Mouse (Mus musculus) cerebellum, adult 9-11 months (tissue): Measurements from ENCODE around the gene A930009A15Rik.

Experiments used
- DNase-seq: peaks from one replicate; pipeline ENCODE4 v3.0.0; 2022

The A930009A15Rik gene

DNA sequence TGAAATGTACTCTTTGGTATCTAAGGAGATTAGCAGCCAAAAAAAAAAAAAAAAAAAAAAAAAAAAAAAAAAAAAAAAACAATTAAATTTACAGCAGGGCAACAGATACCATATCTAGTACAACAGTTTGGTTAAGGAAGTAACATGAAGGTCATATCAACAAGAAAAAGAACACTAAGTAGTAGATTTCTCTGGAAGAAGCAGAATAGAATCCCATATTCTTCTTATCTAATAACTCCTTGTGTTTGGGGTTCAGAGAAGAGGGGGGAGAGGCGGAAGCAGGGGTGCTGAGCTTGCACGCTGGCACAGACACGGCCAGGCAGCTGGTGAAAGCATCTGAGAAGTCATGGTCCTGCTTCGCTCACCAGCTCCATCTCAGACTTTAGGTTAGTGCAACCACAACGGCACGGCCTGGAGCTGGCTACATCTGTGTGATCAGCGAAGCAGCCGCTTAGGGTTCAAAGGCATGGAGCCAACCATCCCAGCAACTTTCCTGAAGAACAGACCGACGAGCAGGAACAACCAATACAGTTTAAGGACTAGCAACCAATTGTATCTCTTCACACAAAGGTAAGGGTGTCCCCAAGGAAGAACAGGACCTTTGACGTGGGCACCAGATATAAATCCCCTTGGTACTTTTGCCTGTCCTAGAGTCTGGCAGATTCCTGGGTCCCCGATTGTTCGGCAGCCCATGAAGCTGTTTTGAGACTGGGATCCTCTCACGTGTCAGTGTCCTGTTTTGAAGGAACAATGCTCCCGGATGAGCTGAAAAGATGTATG lies at the start of gene A930009A15Rik:
TSS of gene A930009A15Rik (plus strand) at position 275 of the 780 bp plus-strand sequence.
- no peak for DNase-seq

DNA sequence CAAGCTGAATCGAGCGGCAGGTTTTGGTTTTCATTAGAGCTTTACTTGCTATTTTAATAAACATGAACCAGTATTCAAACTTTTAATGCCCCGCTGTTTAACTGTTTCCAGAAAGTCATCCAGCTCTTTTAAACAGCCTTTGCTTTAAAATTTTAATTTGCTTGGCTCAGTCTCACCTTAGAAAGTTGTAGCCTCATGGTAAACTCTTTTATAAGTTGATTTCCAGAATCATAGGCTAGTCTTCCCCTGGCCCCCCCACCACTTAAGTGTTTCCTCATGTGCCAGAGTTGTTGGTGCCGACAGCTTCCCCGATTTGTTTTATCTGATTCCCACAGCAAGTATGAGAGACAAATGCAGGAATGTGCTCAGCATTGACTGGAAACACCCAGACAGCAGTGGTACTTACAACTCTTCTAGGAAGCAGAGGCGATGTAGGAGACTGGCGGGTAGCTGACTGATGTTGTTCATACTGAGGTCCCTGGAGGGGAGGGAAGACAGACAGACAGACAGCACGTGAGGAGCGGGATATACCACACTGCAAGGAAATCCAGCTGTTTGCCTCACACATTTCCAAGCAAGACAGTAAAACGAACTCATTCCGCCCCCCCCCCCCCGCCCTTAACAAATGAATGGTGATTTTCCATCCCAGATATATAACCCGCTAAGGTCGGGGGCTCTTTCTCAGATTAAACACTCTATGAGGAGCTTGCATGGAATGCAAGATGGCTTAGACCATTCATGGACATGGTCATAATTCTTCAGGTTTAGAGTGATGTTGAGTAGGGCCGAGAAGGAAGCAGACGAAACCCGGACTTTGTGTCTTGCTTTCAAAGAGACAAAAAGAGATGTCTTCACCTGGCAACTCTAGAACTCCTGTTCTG lies 49.3 kb upstream of the A930009A15Rik start:
- no peak for DNase-seq

DNA sequence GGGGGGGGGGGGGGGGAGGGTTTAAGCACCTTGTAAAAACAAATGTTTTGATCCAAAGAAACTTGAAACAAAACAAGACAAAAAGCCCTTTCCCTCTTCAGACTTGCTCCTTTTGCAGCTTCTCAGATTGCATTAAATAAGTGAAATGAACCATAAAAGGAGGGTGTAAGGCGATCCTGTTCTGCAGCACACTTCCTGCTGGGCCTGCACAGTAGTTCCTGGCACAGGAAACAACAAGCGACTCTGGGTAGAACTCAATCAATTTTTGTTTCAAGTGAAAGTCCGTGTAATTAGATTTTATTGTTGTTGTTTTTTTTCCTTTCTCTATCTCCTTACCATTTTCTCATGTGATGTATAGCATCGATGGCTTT lies 48.7 kb upstream of the A930009A15Rik start:
- DNase-seq: no peak

DNA sequence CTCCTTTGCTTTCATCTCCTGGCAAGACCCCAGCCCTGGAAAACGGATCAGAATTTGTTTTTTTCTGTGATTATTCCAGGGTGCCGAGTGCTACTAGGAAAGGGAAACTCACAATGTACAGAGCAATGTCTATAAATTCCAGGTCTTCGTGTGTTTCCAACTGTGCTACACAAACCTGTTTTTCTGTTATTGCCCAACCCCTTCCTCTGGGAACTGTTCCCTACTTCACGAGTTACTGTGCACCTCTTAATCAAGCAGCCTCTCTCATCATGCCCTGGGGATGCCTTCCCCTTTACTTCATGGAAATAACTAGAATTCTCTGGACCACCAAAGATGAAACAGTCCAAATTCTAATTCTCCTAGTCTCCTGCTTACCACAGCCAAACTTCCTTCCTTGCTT lies 40.9 kb upstream of the A930009A15Rik start:
- no peak for DNase-seq

DNA sequence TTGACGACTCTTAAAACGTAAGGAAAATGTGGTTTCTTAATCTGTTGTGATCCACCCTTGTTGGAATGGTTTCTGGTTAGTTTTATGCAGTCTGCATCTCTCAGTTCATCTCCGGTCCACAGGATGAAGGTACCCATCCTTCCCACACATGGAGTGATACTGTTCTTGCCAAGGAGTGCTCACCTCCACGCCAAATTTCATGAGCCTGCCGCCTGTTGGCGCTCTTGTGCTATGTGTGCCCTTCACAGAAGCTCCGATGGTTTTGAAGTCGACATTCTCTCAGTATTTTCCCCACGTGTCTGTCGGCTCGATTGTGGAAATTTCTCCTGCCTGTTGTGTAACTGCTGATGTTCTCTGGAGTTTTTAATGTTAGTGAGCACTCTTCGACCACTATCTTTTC lies 40.0 kb upstream of the A930009A15Rik start:
- peak; percentile 30 for DNase-seq

DNA sequence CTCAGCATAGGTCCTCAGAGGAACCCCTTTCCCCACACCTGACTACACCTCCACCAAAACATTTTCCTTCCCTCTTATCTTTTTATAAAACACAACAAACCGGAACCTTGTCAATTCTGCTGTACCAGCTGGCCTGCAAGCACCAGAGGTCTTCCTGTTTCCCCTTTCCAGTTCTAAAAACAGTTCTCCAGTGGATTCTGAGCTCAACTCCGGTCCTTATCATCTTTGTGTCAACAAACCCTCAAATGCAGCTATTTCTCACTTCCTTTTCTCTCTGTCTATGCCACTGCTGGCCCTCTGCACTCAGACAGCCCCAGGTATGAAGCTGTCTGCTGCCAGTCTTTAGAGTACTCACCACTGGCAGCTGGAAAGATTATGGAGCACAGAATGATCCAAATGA lies 39.0 kb upstream of the A930009A15Rik start:
- DNase-seq: no peak

DNA sequence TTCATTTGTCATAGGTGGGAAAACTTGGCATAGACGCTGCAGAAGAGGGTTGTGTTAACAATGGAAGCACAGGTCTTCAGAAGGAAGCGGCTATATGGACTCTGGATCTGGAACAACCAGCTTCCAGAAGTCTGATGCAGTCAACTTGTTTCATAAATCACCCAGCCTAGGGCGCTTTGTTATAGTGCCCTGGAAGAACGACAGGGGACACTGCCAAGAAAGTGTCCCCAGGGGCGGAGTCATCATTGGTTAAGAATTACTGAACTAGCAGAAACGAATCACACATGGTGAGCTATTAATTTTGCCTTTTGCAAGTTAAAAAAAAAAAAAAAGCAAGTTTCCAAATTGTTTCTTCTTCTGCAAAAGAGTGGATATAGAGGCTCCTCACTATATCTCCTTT lies 26.9 kb upstream of the A930009A15Rik start:
- no peak for DNase-seq

DNA sequence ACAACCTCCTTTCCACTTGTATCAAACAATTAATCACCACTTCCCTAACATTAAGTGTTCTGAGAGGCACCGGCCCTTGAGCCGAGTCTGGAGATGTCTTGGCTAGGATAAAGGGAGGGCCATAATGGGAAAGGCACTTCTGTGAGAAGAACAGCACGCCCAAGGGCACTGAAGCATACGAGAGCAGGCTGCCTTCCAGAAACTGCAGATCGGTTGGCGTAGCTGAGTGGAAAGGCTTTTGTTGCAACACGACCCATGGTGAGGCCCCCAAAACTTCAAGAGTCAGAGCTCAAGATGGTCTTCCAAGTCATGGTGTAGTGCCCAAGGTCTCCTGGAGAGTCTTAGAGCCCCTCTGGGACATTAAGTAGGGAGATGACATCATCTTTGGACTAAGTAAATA lies 19.5 kb upstream of the A930009A15Rik start:
- DNase-seq: no peak

DNA sequence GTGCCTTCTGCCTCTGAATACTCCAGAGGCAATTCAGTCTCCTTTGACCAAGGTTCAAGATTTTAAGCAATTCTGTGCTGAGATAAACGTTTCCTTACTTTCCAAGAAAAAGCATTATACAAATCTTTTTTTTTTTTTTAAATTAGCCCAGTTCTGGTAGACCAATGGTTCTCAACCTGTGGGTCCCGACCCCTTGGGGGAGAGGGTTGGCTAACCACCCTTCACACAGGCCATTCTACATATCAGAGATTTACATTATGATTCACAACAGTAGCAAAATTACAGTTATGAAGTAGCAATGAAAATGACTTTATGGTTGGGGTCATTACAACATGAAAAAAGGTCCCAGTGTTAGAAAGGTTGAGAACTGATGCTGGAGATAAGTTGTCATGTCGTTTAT lies 18.7 kb upstream of the A930009A15Rik start:
- no peak for DNase-seq

DNA sequence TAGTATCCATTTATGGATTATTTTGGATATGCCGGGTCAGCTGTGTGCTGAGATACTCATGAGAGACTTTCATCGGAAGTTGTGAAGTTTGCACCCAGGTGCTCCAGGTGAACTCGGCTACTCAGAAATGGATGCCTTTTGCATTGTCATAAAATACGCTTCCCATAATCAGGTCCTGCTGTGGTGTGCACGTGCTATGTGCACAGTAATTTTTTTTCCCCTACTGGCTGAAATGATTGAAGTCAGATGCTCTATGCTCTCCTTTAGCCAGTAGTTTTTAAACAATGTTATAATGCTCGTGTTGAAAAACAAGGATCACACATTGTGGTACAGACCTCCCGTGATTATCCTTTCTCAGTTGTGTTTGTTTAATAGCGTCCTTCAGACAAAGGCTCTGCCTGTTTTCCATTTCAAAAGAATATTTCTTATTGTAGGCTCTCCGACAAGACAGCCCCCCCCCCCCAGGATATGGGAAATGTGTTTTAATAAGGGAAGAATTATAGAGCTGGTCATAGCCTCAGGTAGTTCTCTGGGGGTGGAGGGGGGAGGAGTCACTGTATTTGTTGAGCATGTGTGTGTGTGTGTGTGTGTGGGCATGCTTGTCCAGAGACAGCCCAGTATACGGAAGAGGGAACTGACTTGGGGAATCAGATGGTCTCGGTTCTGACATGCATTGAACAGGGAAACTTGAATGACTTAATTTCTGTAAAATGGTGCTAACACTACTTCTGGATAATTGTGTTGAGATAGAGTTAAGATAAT lies 16.3 kb upstream of the A930009A15Rik start:
- DNase-seq: no peak

DNA sequence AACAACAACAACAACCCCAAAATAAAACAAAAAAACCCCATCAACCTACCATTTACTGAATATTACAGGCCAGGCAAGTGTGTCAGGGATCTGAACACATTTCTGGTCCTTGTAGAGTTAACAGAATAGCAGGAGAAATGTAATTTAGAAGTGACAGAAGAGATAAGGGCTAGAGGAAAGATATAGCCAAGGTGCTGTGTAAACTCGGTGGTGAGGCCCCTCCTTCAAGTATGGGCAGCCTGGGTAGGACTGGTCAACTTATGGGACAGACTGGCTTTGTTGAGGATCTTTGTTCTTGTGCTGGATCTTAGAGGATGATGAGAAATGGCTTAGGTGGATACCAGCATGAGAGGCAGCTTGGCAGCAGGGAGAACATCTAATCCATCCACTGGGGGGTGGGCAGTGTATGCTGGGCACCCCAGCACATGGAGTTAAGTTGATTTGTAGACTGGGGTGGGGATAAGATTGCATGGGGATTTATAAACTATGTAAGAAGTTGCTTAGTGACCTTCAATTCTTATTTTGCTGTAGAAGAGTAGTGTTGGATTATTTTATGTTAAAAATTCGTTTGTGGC lies 14.5 kb upstream of the A930009A15Rik start:
- DNase-seq: no peak

DNA sequence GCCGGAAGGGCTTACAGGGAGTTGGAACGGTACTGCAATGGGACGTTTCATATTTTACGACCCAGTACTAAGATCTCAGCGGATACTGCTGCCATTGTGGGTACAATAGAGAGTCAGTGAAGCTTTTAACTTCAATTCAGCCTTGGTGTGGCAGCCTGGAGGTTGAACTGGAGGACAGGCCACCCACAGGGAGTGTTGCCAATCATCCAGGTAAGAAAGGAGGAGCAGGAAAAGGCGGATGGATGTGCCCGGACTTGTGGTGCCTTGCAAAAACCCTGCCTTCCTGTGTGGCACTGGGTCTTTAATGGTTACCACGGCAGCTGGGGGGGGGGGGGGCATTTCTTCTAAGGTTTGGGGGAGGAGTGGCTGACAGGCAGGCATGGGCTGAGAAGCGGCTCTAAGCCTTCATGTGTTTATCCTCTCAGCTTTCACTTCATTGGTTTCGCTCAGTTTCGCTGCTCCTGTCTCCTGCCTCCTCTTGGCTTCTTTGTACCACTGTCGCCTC lies 13.0 kb upstream of the A930009A15Rik start:
- no peak for DNase-seq

DNA sequence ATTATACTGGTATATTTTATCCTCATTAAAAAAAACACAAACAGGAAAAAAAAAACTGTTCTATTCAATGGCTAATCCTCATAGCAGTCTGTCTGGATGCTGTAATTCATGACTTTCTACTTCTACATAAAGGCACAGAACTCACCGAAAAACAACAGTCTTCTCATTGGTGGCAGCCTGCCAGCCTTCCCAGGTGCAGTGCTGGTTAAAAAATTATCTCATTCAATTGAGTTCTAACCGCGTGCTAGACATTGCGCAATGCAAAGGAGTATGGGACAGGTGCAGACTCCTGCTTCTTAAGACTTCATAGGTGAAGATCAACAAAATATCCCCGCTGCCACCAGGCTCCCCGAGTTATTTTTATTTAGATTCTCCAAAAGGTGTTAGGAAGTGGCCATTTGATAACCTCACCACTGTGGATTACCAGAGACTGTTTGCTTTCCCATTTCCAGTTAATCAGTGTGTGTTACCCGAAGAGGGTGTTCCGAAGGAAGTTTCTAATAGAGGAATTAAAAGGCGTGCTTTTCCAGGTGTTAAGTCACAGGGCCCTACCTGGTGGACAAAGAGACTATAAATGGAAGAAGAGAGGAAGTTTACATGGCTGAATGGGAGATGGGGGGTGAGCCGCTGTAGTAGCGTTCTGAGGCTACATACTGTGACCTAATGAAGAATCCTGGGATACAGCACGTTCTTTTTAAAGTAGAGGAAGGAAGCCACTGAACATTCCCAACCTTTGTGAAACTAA lies 8.5 kb upstream of the A930009A15Rik start:
- DNase-seq: peak; percentile 45

DNA sequence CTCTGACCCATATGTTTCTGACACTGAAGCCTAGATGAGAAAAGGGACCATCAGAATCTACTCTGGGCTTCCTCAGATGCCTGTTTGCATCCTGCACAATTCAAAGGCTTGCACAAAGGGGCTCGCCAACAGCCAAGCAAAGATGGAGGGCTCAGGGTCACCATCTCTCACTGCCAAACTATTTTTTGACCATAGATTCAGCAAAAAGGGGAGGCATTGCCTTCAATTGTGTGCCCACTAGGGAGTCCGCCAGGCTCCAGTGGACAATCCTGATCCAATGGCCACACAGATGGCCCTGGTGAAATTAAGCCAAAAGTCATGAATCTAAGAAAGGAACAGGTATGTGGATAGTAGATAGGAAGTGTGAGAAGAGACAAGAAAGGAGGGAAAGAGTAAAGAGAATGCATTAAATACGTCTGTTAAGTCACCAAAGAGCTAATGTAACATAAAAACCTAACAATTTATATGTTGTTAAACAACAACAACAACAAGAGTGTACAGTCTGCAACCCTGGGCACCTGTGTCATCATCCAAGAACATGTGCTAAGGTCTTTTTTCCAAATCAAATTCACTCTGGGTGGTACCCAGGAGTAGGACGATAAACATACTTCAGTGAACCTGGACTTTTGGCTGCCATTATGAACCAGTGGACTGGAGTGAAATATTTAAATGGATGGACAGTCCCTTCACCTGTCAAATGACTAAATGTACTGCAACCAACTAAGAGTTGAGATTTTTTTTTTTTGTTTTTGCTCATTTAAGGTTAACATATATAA lies 6.7 kb upstream of the A930009A15Rik start:
- peak; percentile 67 for DNase-seq

DNA sequence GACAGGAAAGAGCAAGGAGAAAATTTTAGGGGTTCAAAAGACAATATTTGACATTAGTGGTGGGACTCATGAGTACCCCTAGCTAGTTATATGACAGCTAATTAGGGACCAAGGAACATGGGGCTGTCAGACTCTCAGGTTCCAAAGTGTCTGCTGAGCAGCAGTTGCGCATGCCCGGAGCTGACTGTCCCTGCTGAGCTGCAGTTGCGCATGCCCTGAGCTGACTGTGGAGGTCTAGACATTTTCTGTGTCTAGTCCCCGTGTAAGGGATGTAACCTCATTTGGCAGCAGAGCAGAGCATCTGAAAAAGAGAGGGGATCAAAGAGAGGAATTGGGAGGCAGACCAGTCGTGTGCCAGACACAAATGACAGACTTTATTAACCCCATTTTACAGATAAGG lies 5.8 kb upstream of the A930009A15Rik start:
- DNase-seq: peak; percentile 11

DNA sequence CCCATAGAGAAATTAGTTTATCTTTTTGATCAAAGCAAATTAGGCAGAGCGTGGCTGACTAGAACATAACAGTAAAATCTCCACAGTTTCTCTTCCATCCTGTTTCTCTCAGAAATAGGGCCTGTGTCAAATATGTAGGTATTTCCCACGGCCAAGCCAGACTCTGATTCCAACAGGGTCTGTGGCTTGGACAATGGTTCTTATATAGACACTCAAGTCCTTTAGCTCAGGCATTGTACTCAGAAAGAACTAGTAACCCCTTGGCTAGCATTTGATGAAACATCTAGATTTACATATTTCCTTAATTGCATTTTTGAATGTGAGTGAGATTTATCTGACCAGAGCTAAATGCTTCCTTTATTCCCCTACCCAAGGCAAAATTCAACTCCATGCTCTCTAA lies 791 bp downstream of the A930009A15Rik start:
- no peak for DNase-seq

DNA sequence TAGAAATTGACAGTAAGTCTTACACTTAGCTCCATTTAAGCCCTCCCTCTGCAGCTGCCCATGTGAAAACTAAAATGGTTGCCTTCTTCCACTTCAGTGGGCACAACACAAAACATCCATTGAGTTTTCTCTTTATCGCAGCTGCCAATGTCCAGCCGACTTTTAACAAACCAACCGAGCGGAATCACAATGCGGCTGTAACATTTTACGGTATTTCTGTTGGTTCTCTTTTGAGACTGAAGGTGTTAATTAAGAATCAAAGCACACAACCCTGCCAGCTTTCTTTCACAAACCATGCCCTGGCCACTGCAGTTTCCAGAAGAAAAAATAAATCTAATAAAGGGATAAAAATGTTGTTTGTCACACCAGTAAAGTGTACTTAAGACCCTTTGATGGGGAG lies 1.5 kb downstream of the A930009A15Rik start:
- DNase-seq: no peak

DNA sequence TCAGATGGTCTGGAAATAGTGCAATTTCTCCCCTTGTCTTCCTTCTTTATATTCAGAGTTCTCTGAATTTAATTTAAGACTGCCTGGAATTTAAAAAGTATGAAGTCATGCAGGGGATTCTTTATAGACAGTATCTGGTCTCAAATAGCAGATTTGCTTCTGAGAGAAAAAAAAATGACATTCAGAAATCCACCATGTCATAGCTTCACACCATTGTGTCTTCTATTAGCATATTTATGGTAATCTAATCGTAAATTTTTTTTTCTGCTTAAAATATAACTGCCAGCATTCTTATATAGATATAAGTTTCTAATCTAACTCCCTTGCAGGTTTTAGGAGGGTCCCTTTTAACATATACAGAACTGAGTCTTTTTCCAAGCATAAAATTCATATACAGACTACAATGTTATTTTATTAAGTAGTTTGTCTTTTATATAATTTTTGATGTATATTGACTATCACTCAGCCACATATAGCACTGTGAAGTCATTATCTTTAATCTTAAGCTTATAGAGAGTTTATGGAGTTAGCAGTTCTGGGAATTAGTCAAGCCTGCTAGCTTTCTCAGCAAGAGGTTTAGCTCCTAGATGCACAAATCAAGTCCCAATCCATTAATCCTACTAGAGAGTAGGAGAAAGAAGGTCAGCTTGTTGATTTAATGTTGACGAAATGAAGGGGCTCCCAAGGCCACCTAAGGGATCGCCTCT lies 2.1 kb downstream of the A930009A15Rik start:
- DNase-seq: no peak

DNA sequence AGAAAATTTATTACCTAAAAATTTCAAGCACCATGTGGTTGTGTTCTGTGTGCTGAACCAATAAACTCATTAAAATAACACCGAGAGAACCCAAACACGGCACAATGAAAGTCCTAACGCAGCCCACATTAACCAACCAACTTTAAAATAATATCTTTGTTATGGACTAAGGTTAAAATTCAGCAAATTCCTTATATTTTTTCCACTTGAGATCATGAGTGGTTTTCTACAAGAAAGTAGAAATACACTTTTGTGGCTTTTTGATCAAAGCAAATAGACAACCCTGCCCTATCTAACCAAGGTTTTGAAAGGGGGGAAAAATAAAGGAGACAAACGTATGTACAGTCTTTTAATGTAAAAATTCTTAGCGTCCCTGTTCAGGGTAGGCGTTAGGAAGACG lies 9.3 kb downstream of the A930009A15Rik start:
- no peak for DNase-seq

DNA sequence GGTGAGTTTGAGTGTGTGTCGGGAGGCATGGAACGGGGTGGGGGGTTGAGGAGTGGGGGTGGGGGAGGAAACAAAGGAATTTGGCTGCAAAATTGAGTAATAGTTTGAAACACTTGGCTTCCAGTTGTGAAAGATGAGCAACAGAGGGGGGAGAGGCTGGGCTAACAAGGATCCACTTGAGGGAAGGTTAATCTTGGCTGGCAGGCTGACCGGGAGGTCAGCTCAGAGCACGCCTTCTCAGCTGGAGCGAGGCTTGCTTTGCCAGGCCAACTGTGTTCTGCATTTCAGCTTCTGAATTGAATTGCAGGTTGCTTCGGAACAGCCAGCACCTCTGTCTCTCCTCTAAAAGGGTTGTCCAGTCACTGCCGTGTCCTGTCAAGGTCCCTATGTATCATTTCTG lies 9.7 kb downstream of the A930009A15Rik start:
- DNase-seq: no peak

DNA sequence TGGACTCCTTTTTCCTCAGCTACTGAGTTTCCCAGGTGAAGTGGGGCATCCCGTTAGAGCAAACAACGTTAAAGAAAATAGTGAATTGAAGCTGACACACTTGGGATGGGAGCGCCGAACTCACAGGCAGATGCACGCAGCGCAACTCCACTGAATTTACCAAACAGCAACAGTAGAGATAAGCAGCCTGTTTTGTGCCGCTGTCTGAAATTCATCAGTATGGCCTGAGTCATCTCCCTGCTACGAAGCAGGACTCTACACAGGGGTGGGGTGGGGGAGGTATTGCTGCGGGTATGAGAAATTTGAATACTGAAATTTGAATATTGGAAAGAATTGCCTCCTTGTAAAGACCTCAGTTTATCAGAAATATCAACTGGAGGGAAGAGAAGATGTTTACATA lies 12.2 kb downstream of the A930009A15Rik start:
- DNase-seq: no peak
